Mouse (Mus musculus) midbrain, embryonic 11.5 days (tissue): ENCODE measurements around the gene Gm29666. TPM values are rescaled to one million over a fixed set of nuclear protein-coding genes. Genes with fewer than 3 reads are reported as not detected.
A peak's percentile ranks its signal among the peaks of the same experiment; 100 is the strongest.

Experiments used
- ATAC-seq: fragments of 200-750 bp; cut with Nextera tagmentation; 2 replicates; pipeline ENCODE4 v1.8.0; 2017; ENCODE audit warnings: moderate TSS enrichment, moderate library complexity; ENCODE audit not compliant: low FRiP score
- DNase-seq: peaks from one replicate; pipeline ENCODE4 v3.0.0; 2015; ENCODE audit warnings: low spot score; ENCODE audit errors: missing footprints
- H3K27ac ChIP-seq: fragments of 300-500 bp; sonication (generic); 2 replicates; pipeline ENCODE4 v1.5.1; 2014; ENCODE audit warnings: low read depth, low read length
- H3K27me3 ChIP-seq: fragments of 300-500 bp; sonication (generic); 2 replicates; pipeline ENCODE4 v1.6.1; 2014; ENCODE audit warnings: mild to moderate bottlenecking, low read length, moderate library complexity, mixed read lengths; ENCODE audit not compliant: control insufficient read depth, insufficient read depth
- H3K36me3 ChIP-seq: fragments of 300-500 bp; sonication (generic); 2 replicates; pipeline ENCODE4 v1.6.1; 2014; ENCODE audit warnings: mild to moderate bottlenecking, low read length, moderate library complexity, mixed read lengths; ENCODE audit not compliant: control insufficient read depth, insufficient read depth
- H3K4me1 ChIP-seq: fragments of 300-500 bp; sonication (generic); 2 replicates; pipeline ENCODE4 v1.6.1; 2014; ENCODE audit warnings: low read length; ENCODE audit not compliant: control insufficient read depth, insufficient read depth
- H3K4me2 ChIP-seq: fragments of 300-500 bp; sonication (generic); 2 replicates; pipeline ENCODE4 v1.6.1; 2014; ENCODE audit warnings: mild to moderate bottlenecking, moderate library complexity
- H3K4me3 ChIP-seq: fragments of 300-500 bp; sonication (generic); 2 replicates; pipeline ENCODE4 v1.5.1; 2014; ENCODE audit warnings: low read depth, low read length
- H3K9ac ChIP-seq: fragments of 300-500 bp; sonication (generic); 2 replicates; pipeline ENCODE4 v1.6.1; 2014; ENCODE audit warnings: low read length
- H3K9me3 ChIP-seq: fragments of 300-500 bp; sonication (generic); 2 replicates; pipeline ENCODE4 v1.6.1; 2016; ENCODE audit warnings: low read length; ENCODE audit not compliant: control insufficient read depth
- WGBS: fragments of 180-500 bp; shearing (Covaris S2); extraction: QIAGEN DNeasy Blood & Tissue Kit; methylation state at CpG from one replicate; pipeline ENCODE4 v1.1.7; 2014; 5-methylcytosine and 5-hydroxymethylcytosine counted together
- polyA plus RNA-seq: library from polyadenylated mRNA; unstranded; fragments of >200 nt; fragmentation: Nextera tagmentation; extraction: Ambion mirVana; gene quantifications from 2 replicates; pipeline ENCODE4 v1.2.1, GENCODE M21; 2014

The Gm29666 gene
- polyA plus RNA-seq, 1 experiment from 2014 or later, result 0.61 TPM

DNA sequence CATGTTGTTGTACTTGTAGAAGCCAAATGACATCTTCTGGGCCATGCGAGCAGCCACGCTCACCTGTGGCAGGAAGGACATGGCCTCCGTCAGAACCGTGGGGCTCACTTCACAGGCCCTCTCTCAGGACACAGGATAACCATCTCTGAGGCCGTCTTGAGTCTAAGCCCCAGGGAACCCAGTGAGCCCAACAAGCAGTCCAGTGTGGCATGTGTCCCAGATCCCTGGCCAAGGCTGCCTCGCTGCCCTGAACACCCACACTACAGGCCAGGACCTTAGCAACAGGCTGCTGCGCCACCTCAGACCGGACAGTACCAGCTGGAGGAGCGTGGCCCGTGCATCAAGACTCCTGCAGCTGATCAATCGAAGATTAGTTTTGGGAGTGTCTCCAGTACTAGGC is 33.4 kb upstream of the Gm29666 start:
- Histone ChIP-seq H3K4me2 (no peak overlapping the region), H3K27me3 (no peaks in the 10 kb centered on the region), H3K9me3 (no peaks in the 10 kb centered on the region), H3K36me3 (peaks cover 7% of the 10 kb centered on the region), H3K4me3 (no peak overlapping the region), H3K4me1 (peaks cover 6% of the 10 kb centered on the region), H3K27ac (no peak overlapping the region), H3K9ac (no peak overlapping the region)
- DNase-seq (no peak), ATAC-seq (no peak)
- WGBS, result 96% methylated on average over 11 of the region's 11 CpGs

GRCm38 (mm10) chr15:84950053-84950452 is 30.2 kb upstream of the Gm29666 start:
- ATAC-seq (no peak), DNase-seq (no peak)
- Histone ChIP-seq H3K4me1 (no peaks in the 10 kb centered on the region), H3K27me3 (no peaks in the 10 kb centered on the region), H3K9me3 (no peaks in the 10 kb centered on the region), H3K4me3 (no peak overlapping the region), H3K4me2 (no peak overlapping the region), H3K27ac (no peak overlapping the region), H3K9ac (no peak overlapping the region), H3K36me3 (peaks cover 7% of the 10 kb centered on the region)
- WGBS, result 86% methylated on average over 4 of the region's 4 CpGs

- no peak overlapping the region for H3K27ac ChIP-seq
- H3K9ac ChIP-seq, result no peak overlapping the region
- H3K36me3 ChIP-seq, result peaks cover 4% of the 10 kb centered on the region
- no peaks in the 10 kb centered on the region for H3K27me3 ChIP-seq
- H3K4me3 ChIP-seq, result no peak overlapping the region
- DNase-seq (no peak), ATAC-seq (no peak)
- no peaks in the 10 kb centered on the region for H3K4me1 ChIP-seq
- no peaks in the 10 kb centered on the region for H3K9me3 ChIP-seq
- WGBS, result 94% methylated on average over 14 of the region's 14 CpGs
- H3K4me2 ChIP-seq, result no peak overlapping the region
Measured at GRCm38 (mm10) chr15:84948990-84949389, 29.2 kb upstream of the Gm29666 start.

- DNase-seq (peak; percentile 77), ATAC-seq (no peak)
- Histone ChIP-seq H3K27ac (no peak overlapping the region), H3K4me2 (no peak overlapping the region), H3K9me3 (no peaks in the 10 kb centered on the region), H3K27me3 (no peaks in the 10 kb centered on the region), H3K9ac (no peak overlapping the region), H3K4me1 (no peaks in the 10 kb centered on the region), H3K4me3 (no peak overlapping the region), H3K36me3 (peaks cover 15% of the 10 kb centered on the region)
- 88% methylated on average over 5 of the region's 5 CpGs for WGBS
Measured at GRCm38 (mm10) chr15:84944319-84944718, 24.5 kb upstream of the Gm29666 start.

- peaks cover 24% of the 10 kb centered on the region for H3K36me3 ChIP-seq
Measured at GRCm38 (mm10) chr15:84942647-84943285, 22.9 kb upstream of the Gm29666 start.

DNA sequence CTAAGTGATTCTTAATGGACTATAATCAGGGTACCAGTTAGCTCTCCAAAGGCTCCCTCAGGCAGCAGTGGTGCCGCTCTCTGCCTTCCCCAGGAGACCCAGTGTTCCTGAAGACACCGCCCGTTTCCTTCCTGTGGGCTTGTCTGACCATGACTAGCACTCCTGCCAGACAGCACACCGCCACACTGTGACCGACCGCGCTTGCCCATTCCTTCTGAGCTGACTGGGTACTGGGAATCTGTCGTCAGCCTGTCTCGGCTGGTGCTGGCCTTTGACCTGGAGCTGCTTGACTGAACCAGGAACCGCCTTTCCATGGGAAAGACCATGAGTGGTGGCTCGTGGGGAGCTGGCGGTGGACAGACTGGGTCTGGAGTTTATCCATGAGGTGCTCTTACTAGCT is 20.3 kb upstream of the Gm29666 start:
- DNase-seq (no peak), ATAC-seq (no peak)
- H3K4me2 ChIP-seq, result no peak overlapping the region
- H3K9ac ChIP-seq, result no peak overlapping the region
- H3K4me3 ChIP-seq, result no peak overlapping the region
- H3K9me3 ChIP-seq, result no peaks in the 10 kb centered on the region
- no peaks in the 10 kb centered on the region for H3K27me3 ChIP-seq
- 74% methylated on average over 12 of the region's 12 CpGs for WGBS
- H3K27ac ChIP-seq, result no peak overlapping the region
- peaks cover 37% of the 10 kb centered on the region for H3K36me3 ChIP-seq
- H3K4me1 ChIP-seq, result no peaks in the 10 kb centered on the region

More at GRCm38 (mm10) chr15:84942647-84943285, 22.9 kb upstream of the Gm29666 start:
- Histone ChIP-seq H3K4me1 (no peaks in the 10 kb centered on the region), H3K9me3 (no peaks in the 10 kb centered on the region), H3K27me3 (no peaks in the 10 kb centered on the region), H3K4me3 (no peak overlapping the region), H3K27ac (no peak overlapping the region), H3K9ac (no peak overlapping the region), H3K4me2 (no peak overlapping the region)
- no peak for DNase-seq
- no peak for ATAC-seq
- WGBS, result 77% methylated on average over 11 of the region's 11 CpGs

DNA sequence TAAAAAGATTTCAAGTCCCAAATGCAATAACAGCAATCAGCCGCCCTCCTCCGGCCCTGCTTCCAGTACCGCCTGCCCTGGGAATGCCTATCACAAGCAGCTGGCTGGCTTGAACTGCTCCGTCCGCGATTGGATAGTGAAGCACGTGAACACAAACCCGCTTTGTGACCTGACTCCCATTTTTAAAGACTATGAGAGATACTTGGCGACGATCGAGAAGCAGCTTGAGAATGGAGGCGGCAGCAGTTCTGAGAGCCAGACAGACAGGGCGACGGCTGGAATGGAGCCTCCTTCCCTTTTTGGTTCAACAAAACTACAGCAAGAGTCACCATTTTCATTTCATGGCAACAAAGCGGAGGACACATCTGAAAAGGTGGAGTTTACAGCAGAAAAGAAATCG is 15.1 kb upstream of the Gm29666 start:
- peaks cover 44% of the 10 kb centered on the region for H3K36me3 ChIP-seq
- ATAC-seq, result no peak
- 94% methylated on average over 16 of the region's 16 CpGs for WGBS
- no peak overlapping the region for H3K4me3 ChIP-seq
- H3K4me2 ChIP-seq, result no peak overlapping the region
- no peaks in the 10 kb centered on the region for H3K4me1 ChIP-seq
- H3K9me3 ChIP-seq, result no peaks in the 10 kb centered on the region
- no peak overlapping the region for H3K27ac ChIP-seq
- no peak for DNase-seq
- no peak overlapping the region for H3K9ac ChIP-seq
- no peaks in the 10 kb centered on the region for H3K27me3 ChIP-seq

GRCm38 (mm10) chr15:84932351-84932750 is 12.5 kb upstream of the Gm29666 start:
- H3K4me3 ChIP-seq, result no peak overlapping the region
- H3K9me3 ChIP-seq, result no peaks in the 10 kb centered on the region
- ATAC-seq, result no peak
- no peak overlapping the region for H3K27ac ChIP-seq
- H3K36me3 ChIP-seq, result peaks cover 33% of the 10 kb centered on the region
- H3K9ac ChIP-seq, result no peak overlapping the region
- H3K27me3 ChIP-seq, result no peaks in the 10 kb centered on the region
- no peak for DNase-seq
- no peaks in the 10 kb centered on the region for H3K4me1 ChIP-seq
- H3K4me2 ChIP-seq, result no peak overlapping the region
- WGBS, result 82% methylated on average over 5 of the region's 5 CpGs

GRCm38 (mm10) chr15:84925495-84926018 is 5.7 kb upstream of the Gm29666 start:
- WGBS, result 47% methylated on average over 1 of the region's 1 CpGs
- H3K9ac ChIP-seq, result no peak overlapping the region
- no peak overlapping the region for H3K27ac ChIP-seq
- peaks cover 19% of the 10 kb centered on the region for H3K4me1 ChIP-seq
- H3K4me3 ChIP-seq, result no peak overlapping the region
- DNase-seq, result peak; percentile 79
- no peaks in the 10 kb centered on the region for H3K9me3 ChIP-seq
- peak overlapping the region; percentile 52 for H3K4me2 ChIP-seq
- peaks cover 7% of the 10 kb centered on the region; the same call in 1 of the 2 replicates for H3K36me3 ChIP-seq
- no peaks in the 10 kb centered on the region for H3K27me3 ChIP-seq
- no peak for ATAC-seq
